Mouse (Mus musculus) thymus, postnatal 4 days (tissue): ENCODE measurements around the gene Olfr1302.

ENCODE experiments used
- DNase-seq: peaks from one replicate; pipeline ENCODE4 v3.0.0; 2021

The Olfr1302 gene

GRCm38 (mm10) chr2:111777129-111777528, at the start of gene Olfr1302:
Gene Olfr1302, plus strand, starts transcription at chr2:111777429.
- no peak for DNase-seq

GRCm38 (mm10) chr2:111750706-111751105, 26.5 kb upstream of the Olfr1302 start, which contains the start of gene Olfr1301:
Gene Olfr1301, plus strand, starts transcription at chr2:111751006.
- DNase-seq: no peak

- DNase-seq: no peak
Observed at GRCm38 (mm10) chr2:111812936-111813335, 35.7 kb downstream of the Olfr1302 start.

- no peak for DNase-seq
Observed at GRCm38 (mm10) chr2:111820240-111820639, 43.0 kb downstream of the Olfr1302 start, which contains the start of gene Olfr1303. Gene Olfr1303, minus strand, starts transcription at chr2:111820340.
